In genomic region chr16:92475093-92475860, GRCm38 (mm10) we compare ENCODE assay signal across 10 mouse cellular contexts. TPM values are rescaled to one million over a fixed set of nuclear protein-coding genes. Genes with fewer than 3 reads are reported as not detected.
A peak's percentile ranks its signal among the peaks of the same experiment; 100 is the strongest.
DNase-seq lines count a peak whose midpoint lies in the region; ATAC-seq and TF ChIP-seq lines count a peak whose summit lies in the region.
"Had no signal": no experiment of that assay in that cellular context is flagged by ENCODE, and none has a peak within 500 bp of the region (broad histone marks: within the 10 kb centered on the region; RNA-seq: fewer than 3 reads in every experiment).

No protein-coding gene starts in this region.

- H3K4me1 ChIP-seq in heart, embryonic 13.5 days = peaks cover 11% of the 10 kb centered on the region; the same call in 1 of the 2 replicates
- H3K4me1 ChIP-seq in ES-E14 (ENCODE audit: control insufficient read depth in 2 of 2, insufficient read depth in 2 of 2, low read length in 2 of 2, poor library complexity in 1 of 2) = peaks cover 8 to 15% of the 10 kb centered on the region in 2 experiments
- H3K4me1 ChIP-seq in intestine, embryonic 14.5 days (replicated peaks; ENCODE audit: control insufficient read depth, insufficient read depth, low read length) = no peaks in the 10 kb centered on the region
- H3K4me1 ChIP-seq in lung, embryonic 16.5 days (replicated peaks; ENCODE audit: control insufficient read depth, insufficient read depth, low read length) = peaks cover 3% of the 10 kb centered on the region; the same call in 1 of the 2 replicates

- H3K9ac ChIP-seq in heart, embryonic 13.5 days = peak overlapping the region; percentile 33; the same call in 1 of the 2 replicates
- no peak overlapping the region for H3K9ac ChIP-seq in ES-E14 (ENCODE audit: insufficient read depth, low read depth, low read length, poor library complexity, severe bottlenecking)
- H3K9ac ChIP-seq in intestine, embryonic 14.5 days (ENCODE audit: low read length) = no peak overlapping the region
- H3K9ac ChIP-seq in lung, embryonic 16.5 days (ENCODE audit: low read length) = no peak overlapping the region

- peak; percentile 82 for ATAC-seq in heart, embryonic 13.5 days (ENCODE audit: extremely low read depth, insufficient number of reproducible peaks, low FRiP score, low TSS enrichment)
- ATAC-seq in intestine, embryonic 14.5 days (replicated peaks; ENCODE audit: low FRiP score, low TSS enrichment, low read depth) = peak; percentile 64; the same call in 1 of the 2 replicates
- ATAC-seq in lung, embryonic 16.5 days (ENCODE audit: low read depth) = 0 out of 2 replicates have a peak, but pooled peaks have one; percentile 26

- no peak for DNase-seq in heart, postnatal 36 days
- peak; percentile 77 for DNase-seq in ES-E14 (ENCODE audit: low read depth, low spot score)
- peak; percentile 71 for DNase-seq in intestine, embryonic 14.5 days (ENCODE audit: low spot score)
- no peak for DNase-seq in adrenal gland, adult 18-20 months (ENCODE audit: low spot score in 2 of 2)
- DNase-seq in adrenal gland, postnatal 10 days = no peak
- DNase-seq in adrenal gland, postnatal 36 days = no peak
- DNase-seq: cerebellum, postnatal 36 days had no signal

- intact Hi-C loops in heart, postnatal 36 days (cut with DNase I) = no loop called here

- 34% methylated on average over 25 of the region's 25 CpGs for WGBS in heart, embryonic 13.5 days
- 50% methylated on average over 25 of the region's 25 CpGs for WGBS in intestine, embryonic 14.5 days
- WGBS in lung, embryonic 16.5 days = 60% methylated on average over 25 of the region's 25 CpGs

- H3K36me3 ChIP-seq in heart, embryonic 13.5 days = no peaks in the 10 kb centered on the region
- H3K36me3 ChIP-seq in ES-E14 (ENCODE audit: control insufficient read depth, insufficient read depth, low read length, poor library complexity, severe bottlenecking) = no peaks in the 10 kb centered on the region
- no peaks in the 10 kb centered on the region for H3K36me3 ChIP-seq in intestine, embryonic 14.5 days (ENCODE audit: control insufficient read depth, insufficient read depth, low read length)
- no peaks in the 10 kb centered on the region for H3K36me3 ChIP-seq in lung, embryonic 16.5 days (ENCODE audit: control insufficient read depth, insufficient read depth, low read length)

- H3K4me2 ChIP-seq in heart, embryonic 13.5 days = peak overlapping the region; percentile 58
- peak overlapping the region; percentile 4; the same call in 1 of the 2 replicates for H3K4me2 ChIP-seq in intestine, embryonic 14.5 days (ENCODE audit: low read length)
- H3K4me2 ChIP-seq in lung, embryonic 16.5 days (ENCODE audit: low read depth, low read length) = peak overlapping the region; percentile 9; the same call in 1 of the 2 replicates

- peak overlapping the region; percentile 33 for H3K4me3 ChIP-seq in heart, embryonic 13.5 days
- peak overlapping the region; percentile 18 to 34; a peak in 3 of 4 replicates for H3K4me3 ChIP-seq in ES-E14 (ENCODE audit: insufficient read depth in 1 of 2, low read depth in 1 of 2, low read length in 2 of 2, poor library complexity in 1 of 2, severe bottlenecking in 1 of 2)
- H3K4me3 ChIP-seq in intestine, embryonic 14.5 days (ENCODE audit: low read depth, low read length) = no peak overlapping the region
- H3K4me3 ChIP-seq in lung, embryonic 16.5 days (ENCODE audit: low read length) = no peak overlapping the region

- no peaks in the 10 kb centered on the region for H3K9me3 ChIP-seq in heart, embryonic 13.5 days
- no peaks in the 10 kb centered on the region for H3K9me3 ChIP-seq in ES-E14 (ENCODE audit: control insufficient read depth, insufficient read depth, low read depth, low read length)
- no peaks in the 10 kb centered on the region for H3K9me3 ChIP-seq in intestine, embryonic 14.5 days (ENCODE audit: control insufficient read depth, low read length)
- no peaks in the 10 kb centered on the region for H3K9me3 ChIP-seq in lung, embryonic 16.5 days (ENCODE audit: control insufficient read depth, low read length)

- H3K27ac ChIP-seq in heart, embryonic 13.5 days (replicated peaks) = 0 out of 2 replicates have a peak overlapping the region, but pooled peaks have one; percentile 3
- H3K27ac ChIP-seq in ES-E14 (ENCODE audit: insufficient read depth, low read depth, low read length, poor library complexity, severe bottlenecking) = no peak overlapping the region; the same call in 1 of the 2 replicates
- 0 out of 2 replicates have a peak overlapping the region, but pooled peaks have one; percentile 6 for H3K27ac ChIP-seq in intestine, embryonic 14.5 days (ENCODE audit: low read depth)
- no peak overlapping the region for H3K27ac ChIP-seq in lung, embryonic 16.5 days (ENCODE audit: low read length)
- H3K27ac ChIP-seq: macrophage had no signal

- peaks cover 27% of the 10 kb centered on the region for H3K27me3 ChIP-seq in heart, embryonic 13.5 days (replicated peaks)
- H3K27me3 ChIP-seq in intestine, embryonic 14.5 days (replicated peaks; ENCODE audit: control insufficient read depth, insufficient read depth, low read length) = peaks cover 7% of the 10 kb centered on the region; the same call in 1 of the 2 replicates
- peaks cover 11% of the 10 kb centered on the region for H3K27me3 ChIP-seq in lung, embryonic 16.5 days (ENCODE audit: control insufficient read depth, insufficient read depth, low read depth, low read length)

- in situ Hi-C loops in ES-E14 (cut with MboI; ENCODE audit: low sequenced_read_pairs in 2 of 2, unreplicated experiment in 2 of 2) = no loop called here

TF ChIP-seq in ES-E14, 5 proteins besides CTCF, POLR2A, EP300 and RAD21:
- TF ChIP-seq MAFK (IDR thresholded peaks at IDR 0.05; ENCODE audit: insufficient read depth, low read depth, low read length) (peak; percentile 44; the same call in 1 of the 2 replicates), ZNF384 (IDR thresholded peaks at IDR 0.05; ENCODE audit: low read depth, low read length) (peak; percentile 67), CHD2 (IDR thresholded peaks at IDR 0.05; ENCODE audit: low read depth, low read length) (no peak), ZC3H11A (IDR thresholded peaks at IDR 0.05; ENCODE audit: borderline replicate concordance, low read depth, low read length) (no peak), HCFC1 (IDR thresholded peaks at IDR 0.05; ENCODE audit: borderline replicate concordance, insufficient read depth, low read length) (0 out of 2 replicates have a peak, but pooled peaks have one; percentile 42)

RNA-seq across cellular contexts. Expression of gene Rcan1, which starts 4.6 kb away (rescaled TPM):
- 103 and 133 TPM in 2 replicates for polyA plus RNA-seq in heart, embryonic 13.5 days (2015; fragmentation: Nextera tagmentation; extraction: Ambion mirVana)
- total RNA-seq in heart, postnatal 36 days (2021) = 10 to 100 TPM; 50.8 to 99.4 TPM
- 11.8 and 15.8 TPM in 2 replicates for total RNA-seq in ES-E14 (2012; rRNA removed)
- 24.2 and 25.3 TPM in 2 replicates for polyA plus RNA-seq in intestine, embryonic 14.5 days (2014; fragmentation: Nextera tagmentation; extraction: Ambion mirVana)
- 57.7 and 61.2 TPM in 2 replicates for polyA plus RNA-seq in lung, embryonic 16.5 days (2015; fragmentation: Nextera tagmentation; extraction: Ambion mirVana)
- 10 to 100 TPM; 14.8 to 26.7 TPM for total RNA-seq in adrenal gland, adult 18-20 months (2021)
- 10 to 100 TPM; 21.7 to 22.2 TPM for total RNA-seq in adrenal gland, postnatal 10 days (2021)
- total RNA-seq in adrenal gland, postnatal 36 days (2021) = 10 to 100 TPM; 18.3 to 22.5 TPM

RNA-seq across cellular contexts. Expression of gene Clic6, which starts 10.3 kb away (rescaled TPM):
- 1.4 and 1.5 TPM in 2 replicates for polyA plus RNA-seq in heart, embryonic 13.5 days (2015; fragmentation: Nextera tagmentation; extraction: Ambion mirVana)
- under 1 TPM; 0.08 to 0.25 TPM for total RNA-seq in heart, postnatal 36 days (2021)
- total RNA-seq in ES-E14 (2012; rRNA removed) = 0.37 and 1.0 TPM in 2 replicates
- 26.7 and 29.9 TPM in 2 replicates for polyA plus RNA-seq in intestine, embryonic 14.5 days (2014; fragmentation: Nextera tagmentation; extraction: Ambion mirVana)
- 15.7 and 16.4 TPM in 2 replicates for polyA plus RNA-seq in lung, embryonic 16.5 days (2015; fragmentation: Nextera tagmentation; extraction: Ambion mirVana)
- under 1 TPM; 0.10 to 0.29 TPM for total RNA-seq in adrenal gland, adult 18-20 months (2021)
- total RNA-seq in adrenal gland, postnatal 10 days (2021) = under 1 TPM; 0.12 to 0.30 TPM
- total RNA-seq in adrenal gland, postnatal 36 days (2021) = under 1 TPM; 0.13 to 0.23 TPM
- polyA plus RNA-seq: macrophage had no signal

Comparison
In these comparisons a context has a peak if more than half of its experiments do, and no peak if none do; other contexts are left out.
1. ATAC-seq: peak in every context shown above with its lines; median percentile 82 in heart, embryonic 13.5 days; 64 in intestine, embryonic 14.5 days; 26 in lung, embryonic 16.5 days.
2. H3K27ac ChIP-seq: peak in heart, embryonic 13.5 days (single experiment) and intestine, embryonic 14.5 days (single experiment); none in ES-E14 (single experiment) and lung, embryonic 16.5 days (single experiment).
3. H3K4me2 ChIP-seq: peak in every context shown above with its lines; median percentile 58 in heart, embryonic 13.5 days; 9 in lung, embryonic 16.5 days; 4 in intestine, embryonic 14.5 days.
4. H3K4me3 ChIP-seq: peak in heart, embryonic 13.5 days (single experiment) and ES-E14 (2 of 2); none in intestine, embryonic 14.5 days (single experiment) and lung, embryonic 16.5 days (single experiment).
5. DNase-seq: peak in ES-E14 (single experiment) and intestine, embryonic 14.5 days (single experiment); none in heart, postnatal 36 days (0 of 2), adrenal gland, adult 18-20 months (0 of 2), adrenal gland, postnatal 10 days (single experiment) and adrenal gland, postnatal 36 days (0 of 2).